Mouse (Mus musculus) heart, postnatal 0 days (tissue): ENCODE results near the gene Ralgps1.

ENCODE experiments used
- CTCF ChIP-seq: IDR thresholded peaks from 2 replicates; pipeline ENCODE4 v1.5.1; 2016; ENCODE audit warnings: antibody characterized with exemption, control low read depth, low read depth
- EP300 ChIP-seq: IDR thresholded peaks from 2 replicates; pipeline ENCODE4 v1.6.1; 2016; ENCODE audit warnings: antibody characterized with exemption, low read depth

- no peak for TF ChIP-seq CTCF
- TF ChIP-seq EP300, result no peak
These were observed 27.9 kb downstream of the Ralgps1 start for GRCm38 (mm10) chr2:33343413-33343812.
